Mouse (Mus musculus): ENCODE measurements around the gene Plau.

GRCm38 (mm10) chr14:20850498-20850897 lies 14.0 kb downstream of the Plau start:
- TF ChIP-seq POLR2A (IDR thresholded peaks at IDR 0.05; ENCODE audit: borderline replicate concordance, insufficient read depth, low read length) (no peak), CTCF (IDR thresholded peaks at IDR 0.05; ENCODE audit: borderline replicate concordance, insufficient read depth, low read depth, low read length) (no peak)
